Mouse (Mus musculus) yolk sac, embryonic 10.5 days (tissue): ENCODE measurements around the gene Gm49416.
A peak's percentile ranks its signal among the peaks of the same experiment; 100 is the strongest.
"Not testable (repeated sequence)": the region's sequence is repeated elsewhere in the genome, so short reads cannot be mapped to it uniquely, and the experiment has no call there.

Experiments
- DNase-seq: peaks from one replicate; pipeline ENCODE4 v3.0.0-alpha.2; 2017; ENCODE audit warnings: low spot score

Gene Gm49416

GRCm38 (mm10) chr19:8888511-8889385, at the start of gene Gm49416, which contains the start of gene 1810009A15Rik:
Gm49416 (plus strand) TSS chr19:8888926.
1810009A15Rik (plus strand) TSS chr19:8888853.
- peak; percentile 96 for DNase-seq

- DNase-seq: no peak
These were observed 49.4 kb upstream of the Gm49416 start, which contains the start of gene Gng3 for GRCm38 (mm10) chr19:8839103-8839907. Gng3 (minus strand) TSS chr19:8839194.

- DNase-seq: peak; percentile 75
These were observed 48.6 kb upstream of the Gm49416 start for GRCm38 (mm10) chr19:8839908-8840791.

GRCm38 (mm10) chr19:8841012-8841411, 47.7 kb upstream of the Gm49416 start:
- DNase-seq: no peak

- no peak for DNase-seq
These were observed 45.8 kb upstream of the Gm49416 start for GRCm38 (mm10) chr19:8842961-8843360.

- peak; percentile 60 for DNase-seq
These were observed 44.2 kb upstream of the Gm49416 start for GRCm38 (mm10) chr19:8844371-8845129.

GRCm38 (mm10) chr19:8848356-8848755, 40.4 kb upstream of the Gm49416 start:
- no peak for DNase-seq

- peak; percentile 77 for DNase-seq
These were observed 38.3 kb upstream of the Gm49416 start, which contains the start of gene Lrrn4cl for GRCm38 (mm10) chr19:8850402-8850901. Lrrn4cl (plus strand) TSS chr19:8850768.

GRCm38 (mm10) chr19:8851639-8852038, 37.1 kb upstream of the Gm49416 start:
- no peak for DNase-seq

GRCm38 (mm10) chr19:8852236-8852928, 36.3 kb upstream of the Gm49416 start:
- no peak for DNase-seq

- DNase-seq: no peak
These were observed 35.6 kb upstream of the Gm49416 start for GRCm38 (mm10) chr19:8853117-8853516.

GRCm38 (mm10) chr19:8857689-8858088, 31.0 kb upstream of the Gm49416 start:
- no peak for DNase-seq

GRCm38 (mm10) chr19:8859018-8859417, 29.7 kb upstream of the Gm49416 start:
- no peak for DNase-seq

- no peak for DNase-seq
These were observed 24.5 kb upstream of the Gm49416 start for GRCm38 (mm10) chr19:8864265-8864664.

GRCm38 (mm10) chr19:8870381-8870780, 18.3 kb upstream of the Gm49416 start:
- DNase-seq: not testable (repeated sequence)

GRCm38 (mm10) chr19:8870838-8871237, 17.9 kb upstream of the Gm49416 start:
- no peak for DNase-seq

GRCm38 (mm10) chr19:8871267-8872186, 17.2 kb upstream of the Gm49416 start, which contains the start of gene Ubxn1:
Ubxn1 (plus strand) TSS chr19:8871496.
- peak; percentile 99 for DNase-seq

GRCm38 (mm10) chr19:8872266-8872840, 16.4 kb upstream of the Gm49416 start:
- peak; percentile 68 for DNase-seq
